Mouse (Mus musculus) MEL (cell line): ENCODE data around the gene Tbc1d2.

ENCODE experiments used
- CTCF ChIP-seq, 3 experiments: IDR thresholded peaks in 2 of 3; conservative IDR thresholded peaks in 1 of 3; 2 replicates each; pipeline ENCODE4 v1.5.1; 2011 to 2012; ENCODE audit warnings: low read length in 3 of 3, low read depth in 2 of 3, mild to moderate bottlenecking in 2 of 3, improper control_type of control experiment in 1 of 3, inconsistent platforms in 1 of 3, mixed read lengths in 1 of 3, moderate library complexity in 1 of 3; ENCODE audit not compliant: control insufficient read depth in 1 of 3, insufficient read depth in 1 of 3, poor library complexity in 1 of 3, severe bottlenecking in 1 of 3
- E2F4 ChIP-seq: IDR thresholded peaks from 2 replicates; pipeline ENCODE4 v1.6.1; 2011; ENCODE audit warnings: low read depth, low read length, improper control_type of control experiment, borderline replicate concordance
- EP300 ChIP-seq, 2 experiments: IDR thresholded peaks; 2 replicates each; pipeline ENCODE4 v1.6.1; 2011; ENCODE audit warnings: improper control_type of control experiment in 2 of 2, low read length in 2 of 2, low read depth in 1 of 2, mild to moderate bottlenecking in 1 of 2
- HCFC1 ChIP-seq: IDR thresholded peaks from 2 replicates; pipeline ENCODE4 v1.6.1; 2012; ENCODE audit warnings: low read depth, mild to moderate bottlenecking, inconsistent platforms, low read length, improper control_type of control experiment, moderate library complexity
- JUND ChIP-seq: IDR thresholded peaks from 2 replicates; pipeline ENCODE4 v1.6.1; 2011; ENCODE audit warnings: low read depth, mild to moderate bottlenecking, improper control_type of control experiment, low read length
- MAX ChIP-seq: IDR thresholded peaks from 2 replicates; pipeline ENCODE4 v1.6.1; 2011; ENCODE audit warnings: low read length, improper control_type of control experiment
- MEF2A ChIP-seq: IDR thresholded peaks from 2 replicates; pipeline ENCODE4 v1.6.1; 2014; ENCODE audit warnings: low read depth, mild to moderate bottlenecking, inconsistent platforms, low read length, improper control_type of control experiment; ENCODE audit not compliant: poor library complexity, insufficient replicate concordance, severe bottlenecking; ENCODE audit errors: extremely low read depth
- POLR2A ChIP-seq, 2 experiments: IDR thresholded peaks; 2 replicates each; pipeline ENCODE4 v1.6.1; 2011 to 2012; ENCODE audit warnings: low read length in 2 of 2, mild to moderate bottlenecking in 2 of 2, control low read depth in 1 of 2, improper control_type of control experiment in 1 of 2, low read depth in 1 of 2, moderate library complexity in 1 of 2; ENCODE audit not compliant: control insufficient read depth in 1 of 2, insufficient read depth in 1 of 2, poor library complexity in 1 of 2
- TCF12 ChIP-seq: IDR thresholded peaks from 2 replicates; pipeline ENCODE4 v1.6.1; 2014; ENCODE audit warnings: low read depth, mild to moderate bottlenecking, inconsistent platforms, low read length, improper control_type of control experiment, moderate library complexity
- UBTF ChIP-seq: IDR thresholded peaks from 2 replicates; pipeline ENCODE4 v1.6.1; 2012; ENCODE audit warnings: low read depth, mild to moderate bottlenecking, inconsistent platforms, low read length, improper control_type of control experiment, moderate library complexity, borderline replicate concordance; ENCODE audit not compliant: insufficient read depth
- ZNF384 ChIP-seq: IDR thresholded peaks from 2 replicates; pipeline ENCODE4 v1.6.1; 2012; ENCODE audit warnings: low read depth, mild to moderate bottlenecking, inconsistent platforms, low read length, improper control_type of control experiment

DNA sequence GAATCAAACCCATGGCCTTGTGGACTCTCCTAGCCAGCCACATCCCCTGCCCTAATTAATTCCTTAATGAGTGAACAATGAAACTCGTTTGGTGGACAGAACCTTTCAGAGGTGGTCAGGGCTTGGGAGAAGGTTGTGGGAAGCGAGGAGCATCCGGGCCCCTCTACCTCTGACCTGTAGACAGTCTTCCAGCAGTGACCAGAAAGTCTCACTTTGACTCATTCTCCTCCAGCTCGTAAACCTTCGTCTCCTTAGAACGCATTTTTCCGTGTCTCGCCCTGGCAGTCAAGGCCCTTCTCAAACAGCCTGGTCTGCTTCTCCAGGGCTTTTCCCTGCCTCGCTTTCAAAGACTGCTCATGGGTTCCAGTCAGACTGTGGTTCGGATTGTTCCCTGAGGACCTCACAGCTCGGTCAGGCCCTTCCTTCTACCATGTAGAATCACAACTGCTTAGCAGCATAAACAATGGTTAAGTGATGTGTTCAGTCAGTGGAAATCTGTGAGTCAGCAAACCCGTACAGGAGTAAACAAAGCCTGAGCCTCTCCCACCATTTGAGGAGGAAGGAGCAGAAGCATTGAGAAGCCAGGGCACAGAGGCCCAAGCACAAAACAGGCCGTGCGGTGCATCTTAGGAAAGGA lies 89.8 kb downstream of the Tbc1d2 start:
- TF ChIP-seq POLR2A (IDR thresholded peaks at IDR 0.05; ENCODE audit: control insufficient read depth in 1 of 2, insufficient read depth in 1 of 2, low read depth in 1 of 2, low read length in 2 of 2, poor library complexity in 1 of 2) (no peak), CTCF (IDR thresholded peaks at IDR 0.05 in 2 of 3, conservative IDR thresholded peaks at IDR 0.05 in 1 of 3; ENCODE audit: control insufficient read depth in 1 of 3, insufficient read depth in 1 of 3, low read depth in 2 of 3, low read length in 3 of 3, poor library complexity in 1 of 3, severe bottlenecking in 1 of 3) (no peak), UBTF (no peak), MEF2A (no peak), ZNF384 (no peak), JUND (no peak), TCF12 (no peak), E2F4 (no peak), MAX (no peak), HCFC1 (no peak), EP300 (IDR thresholded peaks at IDR 0.05; ENCODE audit: low read depth in 1 of 2, low read length in 2 of 2) (no peak)
